Mouse (Mus musculus) myocyte (in vitro differentiated cells): ENCODE measurements around the gene Nr2c2ap. TPM values are rescaled to one million over a fixed set of nuclear protein-coding genes. Genes with fewer than 3 reads are reported as not detected.
A peak's percentile ranks its signal among the peaks of the same experiment; 100 is the strongest.

ENCODE experiments used
- H3K27me3 ChIP-seq: one replicate; pipeline ENCODE4 v1.6.1; 2011; ENCODE audit not compliant: control insufficient read depth, insufficient read depth, insufficient read length
- H3K36me3 ChIP-seq: one replicate; pipeline ENCODE4 v1.6.1; 2011; ENCODE audit not compliant: control insufficient read depth, insufficient read depth
- H3K4me2 ChIP-seq: one replicate; pipeline ENCODE4 v1.6.1; 2011; ENCODE audit warnings: low read depth, control low read depth
- H3K4me3 ChIP-seq: one replicate; pipeline ENCODE4 v1.5.1; 2011; ENCODE audit warnings: mild to moderate bottlenecking, control low read depth, moderate library complexity
- H3K79me2 ChIP-seq: one replicate; pipeline ENCODE4 v1.6.1; 2011; ENCODE audit not compliant: control insufficient read depth, insufficient read depth
- H3ac ChIP-seq: one replicate; pipeline ENCODE4 v1.6.1; 2011; ENCODE audit not compliant: control insufficient read depth, insufficient read length
- CEBPB ChIP-seq: IDR thresholded peaks from 2 replicates; pipeline ENCODE4 v1.6.1; 2011; ENCODE audit warnings: mild to moderate bottlenecking, moderate library complexity; ENCODE audit not compliant: poor library complexity, insufficient read depth, severe bottlenecking
- E2F4 ChIP-seq: IDR thresholded peaks from one replicate; pipeline ENCODE4 v1.6.1; 2011; ENCODE audit warnings: mild to moderate bottlenecking, control low read depth, moderate library complexity; ENCODE audit not compliant: insufficient read depth
- MAX ChIP-seq: IDR thresholded peaks from one replicate; pipeline ENCODE4 v1.6.1; 2011; ENCODE audit warnings: low read depth, mild to moderate bottlenecking, control low read depth
- MYOD1 ChIP-seq, 3 experiments: IDR thresholded peaks; one replicate each; pipeline ENCODE4 v1.6.1; 2011; ENCODE audit warnings: control low read depth in 2 of 3, low read depth in 2 of 3, mild to moderate bottlenecking in 2 of 3, moderate library complexity in 1 of 3; ENCODE audit not compliant: insufficient read length in 2 of 3, control insufficient read depth in 1 of 3
- MYOG ChIP-seq, 3 experiments: IDR thresholded peaks; one replicate each; pipeline ENCODE4 v1.6.1; 2011; ENCODE audit warnings: control low read depth in 2 of 3, low read depth in 2 of 3, mild to moderate bottlenecking in 2 of 3; ENCODE audit not compliant: insufficient read length in 2 of 3, control insufficient read depth in 1 of 3, insufficient read depth in 1 of 3
- POLR2A ChIP-seq: IDR thresholded peaks from one replicate; pipeline ENCODE4 v1.6.1; 2011; ENCODE audit warnings: low read depth, mild to moderate bottlenecking, control low read depth, moderate library complexity; ENCODE audit not compliant: insufficient read length
- POLR2AphosphoS2 ChIP-seq: IDR thresholded peaks from one replicate; pipeline ENCODE4 v1.6.1; 2011; ENCODE audit warnings: low read depth, control low read depth; ENCODE audit not compliant: insufficient read length
- REST ChIP-seq: IDR thresholded peaks from one replicate; pipeline ENCODE4 v1.6.1; 2011; ENCODE audit warnings: mild to moderate bottlenecking, control low read depth, moderate library complexity; ENCODE audit not compliant: insufficient read depth, insufficient read length
- SRF ChIP-seq: IDR thresholded peaks from one replicate; pipeline ENCODE4 v1.6.1; 2011; ENCODE audit warnings: low read depth; ENCODE audit not compliant: control insufficient read depth, insufficient read length
- TCF12 ChIP-seq: IDR thresholded peaks from one replicate; pipeline ENCODE4 v1.6.1; 2011; ENCODE audit warnings: mild to moderate bottlenecking, control low read depth; ENCODE audit not compliant: poor library complexity, insufficient read depth, severe bottlenecking
- TCF3 ChIP-seq: IDR thresholded peaks from one replicate; pipeline ENCODE4 v1.6.1; 2011; ENCODE audit warnings: low read depth, control low read depth; ENCODE audit not compliant: insufficient read length
- USF1 ChIP-seq: IDR thresholded peaks from one replicate; pipeline ENCODE4 v1.6.1; 2011; ENCODE audit warnings: low read depth, mild to moderate bottlenecking, control low read depth, moderate library complexity
- polyA plus RNA-seq: library from polyadenylated mRNA; unstranded; fragments of >200 nt; fragmentation: generic; extraction: Trizol; gene quantifications from one replicate; pipeline ENCODE4 v1.2.1, GENCODE M21; 2012; ENCODE audit warnings: missing spikeins

Nr2c2ap gene
- polyA plus RNA-seq: 41.3 TPM

GRCm38 (mm10) chr8:70131166-70131883 is at the start of gene Nr2c2ap:
Gene Nr2c2ap, plus strand, starts transcription at chr8:70131333.
- Histone ChIP-seq H3ac (peak within 1 kb of the TSS; percentile 0), H3K4me3 (peak within 1 kb of the TSS; percentile 76), H3K4me2 (peak within 1 kb of the TSS; percentile 95), H3K79me2 (no peaks in the 10 kb centered on the region), H3K36me3 (no peaks in the 10 kb centered on the region), H3K27me3 (no peaks in the 10 kb centered on the region)
- TF ChIP-seq POLR2AphosphoS2 (peak; percentile 78), MYOD1 (IDR thresholded peaks at IDR 0.05; ENCODE audit: control insufficient read depth in 1 of 3, insufficient read length in 2 of 3, low read depth in 2 of 3) (peak in 1 of 3 experiments; percentile 10), SRF (peak; percentile 6), MAX (no peak), POLR2A (peak; percentile 62), REST (no peak)

- H3K36me3 ChIP-seq: no peaks in the 10 kb centered on the region
- no peak overlapping the region for H3ac ChIP-seq
- TF ChIP-seq REST (no peak), MAX (no peak), POLR2A (no peak), E2F4 (no peak), POLR2AphosphoS2 (no peak), USF1 (no peak), SRF (no peak), MYOD1 (IDR thresholded peaks at IDR 0.05; ENCODE audit: control insufficient read depth in 1 of 3, insufficient read length in 2 of 3, low read depth in 2 of 3) (no peak), TCF12 (no peak), CEBPB (no peak), MYOG (IDR thresholded peaks at IDR 0.05; ENCODE audit: control insufficient read depth in 1 of 3, insufficient read depth in 1 of 3, insufficient read length in 2 of 3, low read depth in 2 of 3) (no peak), TCF3 (no peak)
- no peak overlapping the region for H3K4me3 ChIP-seq
- H3K4me2 ChIP-seq: no peak overlapping the region
- H3K79me2 ChIP-seq: no peaks in the 10 kb centered on the region
- H3K27me3 ChIP-seq: peaks cover 24% of the 10 kb centered on the region
Observed at GRCm38 (mm10) chr8:70081976-70082375, 49.2 kb upstream of the Nr2c2ap start.

- Histone ChIP-seq H3K79me2 (no peaks in the 10 kb centered on the region), H3K4me3 (peak within 1 kb of the TSS; percentile 28), H3K27me3 (peaks cover 31% of the 10 kb centered on the region), H3K4me2 (peak within 1 kb of the TSS; percentile 74), H3ac (no peak within 1 kb of the TSS), H3K36me3 (no peaks in the 10 kb centered on the region)
- TF ChIP-seq POLR2AphosphoS2: peak; percentile 66
- TF ChIP-seq TCF12: no peak
- TF ChIP-seq REST: no peak
- peak; percentile 71 for TF ChIP-seq POLR2A
- peak in 2 of 3 experiments; percentile 23 to 30 for TF ChIP-seq MYOG (IDR thresholded peaks at IDR 0.05; ENCODE audit: control insufficient read depth in 1 of 3, insufficient read depth in 1 of 3, insufficient read length in 2 of 3, low read depth in 2 of 3)
- TF ChIP-seq SRF: no peak
- no peak for TF ChIP-seq USF1
- no peak for TF ChIP-seq CEBPB
- TF ChIP-seq E2F4: no peak
- peak in 2 of 3 experiments; percentile 31 to 59 for TF ChIP-seq MYOD1 (IDR thresholded peaks at IDR 0.05; ENCODE audit: control insufficient read depth in 1 of 3, insufficient read length in 2 of 3, low read depth in 2 of 3)
- no peak for TF ChIP-seq MAX
- no peak for TF ChIP-seq TCF3
Observed at GRCm38 (mm10) chr8:70083285-70083684, 47.8 kb upstream of the Nr2c2ap start, which contains the start of gene Hapln4. Gene Hapln4, plus strand, starts transcription at chr8:70083457.

- H3K79me2 ChIP-seq: no peaks in the 10 kb centered on the region
- peak overlapping the region; percentile 28 for H3K4me3 ChIP-seq
- H3K4me2 ChIP-seq: peak overlapping the region; percentile 74
- TF ChIP-seq REST (no peak), TCF3 (no peak), POLR2A (no peak), POLR2AphosphoS2 (no peak), SRF (no peak), E2F4 (no peak), USF1 (no peak), MAX (no peak), MYOG (IDR thresholded peaks at IDR 0.05; ENCODE audit: control insufficient read depth in 1 of 3, insufficient read depth in 1 of 3, insufficient read length in 2 of 3, low read depth in 2 of 3) (no peak), TCF12 (no peak), CEBPB (no peak), MYOD1 (IDR thresholded peaks at IDR 0.05; ENCODE audit: control insufficient read depth in 1 of 3, insufficient read length in 2 of 3, low read depth in 2 of 3) (no peak)
- H3K36me3 ChIP-seq: no peaks in the 10 kb centered on the region
- peaks cover 34% of the 10 kb centered on the region for H3K27me3 ChIP-seq
- no peak overlapping the region for H3ac ChIP-seq
Observed at GRCm38 (mm10) chr8:70084191-70085065, 46.7 kb upstream of the Nr2c2ap start.
